ENCODE assay signal across 20 mouse cellular contexts in the genomic region with DNA sequence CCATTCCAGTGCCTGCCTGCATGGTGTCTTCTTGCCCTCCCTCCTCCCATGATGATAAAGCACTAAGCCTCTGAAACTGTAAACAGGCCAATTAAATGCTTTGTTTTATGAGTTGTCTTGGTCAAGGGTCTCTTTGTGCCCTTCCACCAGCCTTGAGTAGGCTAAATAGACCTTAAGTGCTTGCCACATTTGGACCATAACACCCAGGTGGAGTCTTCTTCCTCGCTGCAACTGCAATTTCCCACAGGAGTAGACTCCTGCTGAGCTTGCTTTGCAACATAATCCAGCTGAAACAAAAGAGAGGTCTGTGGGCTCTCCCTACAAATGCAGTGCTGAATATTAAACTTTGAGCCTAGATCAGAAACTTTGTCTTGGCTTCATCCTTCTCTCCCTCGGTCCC. TPM values are rescaled to one million over a fixed set of nuclear protein-coding genes. Genes with fewer than 3 reads are reported as not detected.
"Had no signal": no experiment of that assay in that cellular context is flagged by ENCODE, and none has a peak within 500 bp of the region (broad histone marks: within the 10 kb centered on the region; RNA-seq: fewer than 3 reads in every experiment).

No protein-coding gene starts in this region.

- H3K9me3 ChIP-seq: lung, embryonic 15.5 days; megakaryocyte, embryonic 14.5 days; midbrain, embryonic 13.5 days; midbrain, embryonic 15.5 days; neural tube, embryonic 12.5 days had no signal

- H3K27me3 ChIP-seq: lung, embryonic 15.5 days; megakaryocyte, embryonic 14.5 days; midbrain, embryonic 13.5 days; midbrain, embryonic 15.5 days; neural tube, embryonic 12.5 days had no signal

- H3K36me3 ChIP-seq: lung, embryonic 15.5 days; midbrain, embryonic 13.5 days; midbrain, embryonic 15.5 days; neural tube, embryonic 12.5 days had no signal

- H3K9ac ChIP-seq: lung, embryonic 15.5 days; midbrain, embryonic 13.5 days; midbrain, embryonic 15.5 days; neural tube, embryonic 12.5 days had no signal

- ATAC-seq: lung, postnatal 0 days; midbrain, embryonic 13.5 days; midbrain, embryonic 15.5 days had no signal

- H3K27ac ChIP-seq: lung, embryonic 15.5 days; macrophage; midbrain, embryonic 13.5 days; midbrain, embryonic 15.5 days; neural tube, embryonic 12.5 days had no signal

- H3K4me1 ChIP-seq: lung, embryonic 15.5 days; midbrain, embryonic 13.5 days had no signal

- H3K4me3 ChIP-seq: lung, embryonic 15.5 days; megakaryocyte, embryonic 14.5 days; midbrain, embryonic 13.5 days; midbrain, embryonic 15.5 days; neural tube, embryonic 12.5 days had no signal

- H3K4me2 ChIP-seq: lung, embryonic 15.5 days; midbrain, embryonic 11.5 days; midbrain, embryonic 13.5 days; midbrain, embryonic 15.5 days; neural tube, embryonic 12.5 days had no signal

- DNase-seq: lung, adult 2 months; lung, postnatal 14 days; lung, postnatal 36 days; retina, postnatal 1 day; right cerebral cortex, adult 18-20 months; right cerebral cortex, postnatal 25 days; right cerebral cortex, postnatal 4 days; spleen, adult 18-20 months; thymus, adult 18-20 months; thymus, postnatal 14 days; thymus, postnatal 36 days had no signal

RNA-seq across cellular contexts. Expression of gene Reln, which starts 35.5 kb away (rescaled TPM):
- total RNA-seq: megakaryocyte progenitor cell, adult 5-6 weeks had no signal
- polyA plus RNA-seq: macrophage had no signal
